Mouse (Mus musculus) thymus, adult 18-20 months (tissue): ENCODE results near the gene Zfp292.
"Not testable (repeated sequence)": the region's sequence is repeated elsewhere in the genome, so short reads cannot be mapped to it uniquely, and the experiment has no call there.

ENCODE experiments used
- DNase-seq, 2 experiments: peaks; one replicate each; pipeline ENCODE4 v3.0.0; 2022; ENCODE audit warnings: mixed read lengths in 2 of 2

The Zfp292 gene

GRCm38 (mm10) chr4:34882818-34883217 is at the start of gene Zfp292:
Zfp292 (minus strand) TSS chr4:34882960.
- DNase-seq = peak; percentile 88 to 91

GRCm38 (mm10) chr4:34928386-34928785 is 45.6 kb upstream of the Zfp292 start:
- not testable (repeated sequence) for DNase-seq

GRCm38 (mm10) chr4:34922177-34922870 is 39.6 kb upstream of the Zfp292 start:
- no peak for DNase-seq

GRCm38 (mm10) chr4:34917400-34917799 is 34.6 kb upstream of the Zfp292 start:
- DNase-seq = no peak

- DNase-seq = no peak
Observed at GRCm38 (mm10) chr4:34912171-34912570, 29.4 kb upstream of the Zfp292 start.

GRCm38 (mm10) chr4:34911401-34911800 is 28.6 kb upstream of the Zfp292 start:
- no peak for DNase-seq

GRCm38 (mm10) chr4:34908127-34908526 is 25.4 kb upstream of the Zfp292 start:
- DNase-seq = no peak

GRCm38 (mm10) chr4:34907026-34907425 is 24.3 kb upstream of the Zfp292 start:
- no peak for DNase-seq

- DNase-seq = no peak
Observed at GRCm38 (mm10) chr4:34906151-34906550, 23.4 kb upstream of the Zfp292 start.

GRCm38 (mm10) chr4:34905396-34905795 is 22.6 kb upstream of the Zfp292 start:
- DNase-seq = no peak

GRCm38 (mm10) chr4:34901582-34901981 is 18.8 kb upstream of the Zfp292 start:
- not testable (repeated sequence) for DNase-seq

- no peak for DNase-seq
Observed at GRCm38 (mm10) chr4:34901166-34901565, 18.4 kb upstream of the Zfp292 start.

GRCm38 (mm10) chr4:34900155-34900554 is 17.4 kb upstream of the Zfp292 start:
- DNase-seq = no peak

GRCm38 (mm10) chr4:34899322-34899721 is 16.6 kb upstream of the Zfp292 start:
- DNase-seq = no peak

GRCm38 (mm10) chr4:34898497-34898896 is 15.7 kb upstream of the Zfp292 start:
- no peak for DNase-seq

GRCm38 (mm10) chr4:34893479-34893878 is 10.7 kb upstream of the Zfp292 start, which contains the start of gene Cga:
Cga (plus strand) TSS chr4:34893779.
- no peak for DNase-seq

GRCm38 (mm10) chr4:34889812-34890185 is 7.0 kb upstream of the Zfp292 start:
- no peak for DNase-seq

- DNase-seq = no peak
Observed at GRCm38 (mm10) chr4:34889101-34889811, 6.5 kb upstream of the Zfp292 start.

GRCm38 (mm10) chr4:34887295-34887694 is 4.5 kb upstream of the Zfp292 start:
- no peak for DNase-seq

- DNase-seq = peak; percentile 77 to 82
Observed at GRCm38 (mm10) chr4:34886490-34887111, 3.8 kb upstream of the Zfp292 start.

- DNase-seq = no peak
Observed at GRCm38 (mm10) chr4:34885631-34886351, 3.0 kb upstream of the Zfp292 start.

GRCm38 (mm10) chr4:34883366-34884029 is 738 bp upstream of the Zfp292 start:
- DNase-seq = no peak
